10 mouse cellular contexts compared by ENCODE assay signal in genomic region chr11:5255509-5256014, GRCm38 (mm10). TPM values are rescaled to one million over a fixed set of nuclear protein-coding genes. Genes with fewer than 3 reads are reported as not detected.
DNase-seq lines count a peak whose midpoint lies in the region; ATAC-seq and TF ChIP-seq lines count a peak whose summit lies in the region.
"Had no signal": no experiment of that assay in that cellular context is flagged by ENCODE, and none has a peak within 500 bp of the region (broad histone marks: within the 10 kb centered on the region; RNA-seq: fewer than 3 reads in every experiment).

No protein-coding gene starts in this region.

- ATAC-seq in heart, embryonic 15.5 days (replicated peaks; ENCODE audit: insufficient number of reproducible peaks, insufficient read depth, low FRiP score, low read depth), result no peak
- 0 out of 2 replicates have a peak, but pooled peaks have one; percentile 21 for ATAC-seq in forebrain, embryonic 11.5 days (replicated peaks; ENCODE audit: low FRiP score)
- ATAC-seq in limb, embryonic 14.5 days (ENCODE audit: low FRiP score, low read depth), result no peak

- H3K36me3 ChIP-seq in heart, embryonic 15.5 days, result no peaks in the 10 kb centered on the region
- no peaks in the 10 kb centered on the region for H3K36me3 ChIP-seq in forebrain, embryonic 11.5 days (ENCODE audit: control insufficient read depth, insufficient read depth, low read length)
- no peaks in the 10 kb centered on the region for H3K36me3 ChIP-seq in limb, embryonic 14.5 days (ENCODE audit: control insufficient read depth, insufficient read depth, low read length)
- H3K36me3 ChIP-seq: liver, embryonic 15.5 days had no signal

- TF ChIP-seq POLR2A in limb, embryonic 14.5 days (IDR thresholded peaks at IDR 0.05; ENCODE audit: borderline replicate concordance, extremely low read depth, insufficient read depth, insufficient read length), result no peak

- H3K9ac ChIP-seq in heart, embryonic 15.5 days, result no peak overlapping the region
- no peak overlapping the region for H3K9ac ChIP-seq in forebrain, embryonic 11.5 days (ENCODE audit: low read length)
- no peak overlapping the region for H3K9ac ChIP-seq in limb, embryonic 14.5 days (ENCODE audit: low read depth, low read length, severe bottlenecking)
- H3K9ac ChIP-seq: liver, embryonic 15.5 days had no signal

- no peak overlapping the region for H3K4me3 ChIP-seq in heart, embryonic 15.5 days
- no peak overlapping the region for H3K4me3 ChIP-seq in forebrain, embryonic 11.5 days (ENCODE audit: low read depth, low read length)
- no peak overlapping the region for H3K4me3 ChIP-seq in limb, embryonic 14.5 days (replicated peaks; ENCODE audit: low read length)
- H3K4me3 ChIP-seq: liver, embryonic 15.5 days had no signal

- no peak for DNase-seq in heart, postnatal 10 days
- peak; percentile 60 for DNase-seq in Muller cell, postnatal 12 days (ENCODE audit: inconsistent ontology term)
- DNase-seq in forebrain, embryonic 11.5 days (ENCODE audit: low spot score), result no peak
- DNase-seq in limb, embryonic 14.5 days (ENCODE audit: low spot score), result no peak
- DNase-seq in adrenal gland, postnatal 14 days, result no peak
- DNase-seq in adipocyte (ENCODE audit: low spot score), result no peak
- DNase-seq in urinary bladder, postnatal 10 days (ENCODE audit: low spot score), result no peak
- DNase-seq: cerebellum, adult 8-10 months had no signal

- WGBS in heart, embryonic 15.5 days, result 50% methylated on average over 9 of the region's 9 CpGs
- 23% methylated on average over 9 of the region's 9 CpGs for WGBS in forebrain, embryonic 11.5 days
- 22% methylated on average over 9 of the region's 9 CpGs for WGBS in limb, embryonic 14.5 days

- H3K9me3 ChIP-seq in heart, embryonic 15.5 days (replicated peaks), result no peaks in the 10 kb centered on the region
- no peaks in the 10 kb centered on the region for H3K9me3 ChIP-seq in forebrain, embryonic 11.5 days (ENCODE audit: control insufficient read depth, low read length)
- H3K9me3 ChIP-seq in limb, embryonic 14.5 days (ENCODE audit: control insufficient read depth, low read length), result no peaks in the 10 kb centered on the region
- H3K9me3 ChIP-seq: liver, embryonic 15.5 days had no signal

- H3K4me2 ChIP-seq in heart, embryonic 15.5 days, result no peak overlapping the region
- H3K4me2 ChIP-seq in forebrain, embryonic 11.5 days (ENCODE audit: low read depth, low read length, severe bottlenecking), result no peak overlapping the region
- 0 out of 2 replicates have a peak overlapping the region, but pooled peaks have one; percentile 17 for H3K4me2 ChIP-seq in limb, embryonic 14.5 days (replicated peaks; ENCODE audit: low read depth, low read length, severe bottlenecking)
- H3K4me2 ChIP-seq: liver, embryonic 15.5 days had no signal

- peak overlapping the region; percentile 8; the same call in 1 of the 2 replicates for H3K27ac ChIP-seq in heart, embryonic 15.5 days
- H3K27ac ChIP-seq in forebrain, embryonic 11.5 days (ENCODE audit: low read depth, low read length), result peak overlapping the region; percentile 31; the same call in 1 of the 2 replicates
- H3K27ac ChIP-seq in limb, embryonic 14.5 days (replicated peaks; ENCODE audit: low read depth, low read length), result peak overlapping the region; percentile 63; the same call in 1 of the 2 replicates
- H3K27ac ChIP-seq: liver, embryonic 15.5 days had no signal

- H3K4me1 ChIP-seq in heart, embryonic 15.5 days (replicated peaks), result peaks cover 55% of the 10 kb centered on the region
- H3K4me1 ChIP-seq in forebrain, embryonic 11.5 days (replicated peaks; ENCODE audit: control insufficient read depth, insufficient read depth, low read length), result peaks cover 8% of the 10 kb centered on the region
- peaks cover 45% of the 10 kb centered on the region for H3K4me1 ChIP-seq in limb, embryonic 14.5 days (ENCODE audit: control insufficient read depth, insufficient read depth, low read length)

- intact Hi-C loops in heart, postnatal 10 days (cut with DNase I), result no loop called here

- no peaks in the 10 kb centered on the region for H3K27me3 ChIP-seq in heart, embryonic 15.5 days
- no peaks in the 10 kb centered on the region for H3K27me3 ChIP-seq in forebrain, embryonic 11.5 days (ENCODE audit: control insufficient read depth, insufficient read depth, low read length)
- no peaks in the 10 kb centered on the region for H3K27me3 ChIP-seq in limb, embryonic 14.5 days (ENCODE audit: control insufficient read depth, insufficient read depth, low read length)

RNA-seq across cellular contexts. Expression of gene Kremen1, which starts 5.8 kb away (rescaled TPM):
- 24.0 and 29.3 TPM in 2 replicates for polyA plus RNA-seq in heart, embryonic 15.5 days (2015; fragmentation: Nextera tagmentation; extraction: Ambion mirVana)
- total RNA-seq in heart, postnatal 10 days (2021), result 10 to 100 TPM; 73.4 to 80.7 TPM
- polyA plus RNA-seq in forebrain, embryonic 11.5 days (2014; fragmentation: Nextera tagmentation; extraction: Ambion mirVana), result 10.8 and 11.3 TPM in 2 replicates
- 30.9 and 36.8 TPM in 2 replicates for polyA plus RNA-seq in limb, embryonic 14.5 days (2012; rRNA removed)
- 20.8 and 23.7 TPM in 2 replicates for polyA plus RNA-seq in limb, embryonic 14.5 days (2014; fragmentation: Nextera tagmentation; extraction: Ambion mirVana)
- 17.2 and 19.8 TPM in 2 replicates for total RNA-seq in adrenal gland, postnatal 14 days (2021)

Comparison
In these comparisons a context has a peak if more than half of its experiments do, and no peak if none do; other contexts are left out.
1. H3K27ac ChIP-seq: peak in every context shown above with its lines; median percentile 63 in limb, embryonic 14.5 days; 31 in forebrain, embryonic 11.5 days; 8 in heart, embryonic 15.5 days.